Mouse (Mus musculus): Measurements from ENCODE around the gene Tmem245. TPM values are rescaled to one million over a fixed set of nuclear protein-coding genes. Genes with fewer than 3 reads are reported as not detected.

Gene Tmem245
- 27.2 to 33.5 TPM (median 31.0 TPM) in 4 replicates for total RNA-seq (2023)

GRCm38 (mm10) chr4:56946641-56947640 is at the start of gene Tmem245:
Gene Tmem245 (minus strand): TSS chr4:56947437.

GRCm38 (mm10) chr4:56990215-56990584 is 43.0 kb upstream of the Tmem245 start, which contains the start of gene Frrs1l:
Gene Frrs1l (minus strand): TSS chr4:56990391.

GRCm38 (mm10) chr4:56865003-56865511 is 82.2 kb downstream of the Tmem245 start, which contains the start of gene Ctnnal1:
Gene Ctnnal1 (minus strand): TSS chr4:56865188.

Other genes with a start within 250 kb of the Tmem245 start
- gene Gm26657, start 207.4 kb downstream of the Tmem245 start, total RNA-seq (2023): not detected in 4 replicates
- gene Actl7b, start 206.0 kb downstream of the Tmem245 start, total RNA-seq (2023): 1.1 to 2.4 TPM (median 1.6 TPM) in 4 replicates
- not detected in 4 replicates for gene Actl7a, start 204.0 kb downstream of the Tmem245 start, total RNA-seq (2023)
- 41.8 to 52.7 TPM (median 46.5 TPM) in 4 replicates for gene Elp1, start 145.1 kb downstream of the Tmem245 start, total RNA-seq (2023)
- 20.8 to 26.2 TPM (median 24.1 TPM) in 4 replicates for gene Fam206a, start 145.1 kb downstream of the Tmem245 start, total RNA-seq (2023)
- 4.4 to 9.5 TPM (median 7.7 TPM) in 4 replicates for gene Ctnnal1, start 82.2 kb downstream of the Tmem245 start, total RNA-seq (2023)
- not detected in 4 replicates for gene Frrs1l, start 43.0 kb upstream of the Tmem245 start, total RNA-seq (2023)
- 0.33 to 1.6 TPM (median 0.52 TPM) in 3 of 4 replicates, not detected in the other for gene Epb41l4b, start 196.0 kb upstream of the Tmem245 start, total RNA-seq (2023)

Measured in B cell, adult 62 days (primary cell).